Mouse (Mus musculus) hindbrain, embryonic 14.5 days (tissue): ENCODE results near the gene Adgrg7. TPM values are rescaled to one million over a fixed set of nuclear protein-coding genes. Genes with fewer than 3 reads are reported as not detected.

ENCODE experiments used
- ATAC-seq: fragments of 200-750 bp; cut with Nextera tagmentation; 2 replicates; pipeline ENCODE4 v1.8.0; 2017; ENCODE audit warnings: moderate number of reproducible peaks, mild to moderate bottlenecking, moderate TSS enrichment, moderate library complexity; ENCODE audit not compliant: low FRiP score
- DNase-seq: peaks from one replicate; pipeline ENCODE4 v3.0.0-alpha.2; 2015; ENCODE audit warnings: low spot score
- H3K27ac ChIP-seq: fragments of 300-500 bp; sonication (generic); 2 replicates; pipeline ENCODE4 v1.5.1; 2014; ENCODE audit warnings: mild to moderate bottlenecking, moderate library complexity
- H3K27me3 ChIP-seq: fragments of 300-500 bp; sonication (generic); 2 replicates; pipeline ENCODE4 v1.6.1; 2014; ENCODE audit warnings: mild to moderate bottlenecking, low read length, mixed read lengths; ENCODE audit not compliant: control insufficient read depth, insufficient read depth
- H3K36me3 ChIP-seq: fragments of 300-500 bp; sonication (generic); replicated peaks from 2 replicates; pipeline ENCODE4 v1.6.1; 2014; ENCODE audit not compliant: control insufficient read depth, insufficient read depth
- H3K4me1 ChIP-seq: fragments of 300-500 bp; sonication (generic); replicated peaks from 2 replicates; pipeline ENCODE4 v1.6.1; 2014; ENCODE audit warnings: antibody characterized with exemption, low read length, mixed read lengths; ENCODE audit not compliant: control insufficient read depth, insufficient read depth
- H3K4me2 ChIP-seq: fragments of 300-500 bp; sonication (generic); replicated peaks from 2 replicates; pipeline ENCODE4 v1.6.1; 2014; ENCODE audit warnings: mild to moderate bottlenecking, moderate library complexity
- H3K4me3 ChIP-seq: fragments of 300-500 bp; sonication (generic); replicated peaks from 2 replicates; pipeline ENCODE4 v1.5.1; 2014; ENCODE audit warnings: mild to moderate bottlenecking, low read length
- H3K9ac ChIP-seq: fragments of 300-500 bp; sonication (generic); 2 replicates; pipeline ENCODE4 v1.6.1; 2014
- H3K9me3 ChIP-seq: fragments of 300-500 bp; sonication (generic); 2 replicates; pipeline ENCODE4 v1.6.1; 2016; ENCODE audit warnings: low read length; ENCODE audit not compliant: control insufficient read depth
- WGBS: fragments of 180-500 bp; shearing (Covaris S2); extraction: QIAGEN DNeasy Blood & Tissue Kit; methylation state at CpG from one replicate; pipeline ENCODE4 v1.1.7; 2014; 5-methylcytosine and 5-hydroxymethylcytosine counted together
- polyA plus RNA-seq: library from polyadenylated mRNA; unstranded; fragments of >200 nt; fragmentation: Nextera tagmentation; extraction: Ambion mirVana; gene quantifications from 2 replicates; pipeline ENCODE4 v1.2.1, GENCODE M21; 2014

Adgrg7 gene
- polyA plus RNA-seq, 1 experiment from 2014 or later, result not detected

DNA sequence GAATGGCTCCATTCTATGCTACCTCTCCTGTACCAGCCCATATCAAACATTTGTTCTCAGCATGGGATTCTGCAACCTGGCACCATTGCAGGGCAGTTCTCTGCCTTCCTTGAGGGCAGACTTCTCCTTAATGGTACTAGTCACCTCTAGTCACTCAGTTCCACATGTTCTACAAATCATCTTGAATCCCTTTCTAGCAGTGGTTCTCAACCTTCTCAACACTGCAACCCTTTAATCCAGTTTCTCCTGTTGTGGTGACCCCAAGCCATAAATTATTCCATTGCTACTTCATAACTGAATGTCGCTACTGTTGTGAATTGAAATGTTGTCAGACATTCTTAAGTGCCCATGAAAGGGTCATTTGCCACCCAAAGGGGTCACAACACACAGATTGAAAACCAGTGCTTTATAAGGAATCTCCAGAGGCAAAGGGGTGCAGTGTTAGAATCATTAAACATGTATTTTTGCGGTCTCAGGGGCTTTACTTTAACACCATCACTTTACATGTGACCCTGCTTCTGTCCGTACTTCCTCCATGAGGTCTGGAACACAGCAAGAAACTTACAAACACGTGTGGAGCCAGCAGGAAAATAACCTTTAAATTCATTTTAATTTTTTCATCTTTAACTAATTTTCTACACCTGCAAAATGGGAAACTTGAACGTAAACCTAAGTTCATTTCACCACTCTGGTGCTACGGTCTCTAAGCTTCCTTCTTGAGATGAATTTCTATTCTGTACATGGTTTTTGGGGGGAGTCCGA lies 1.1 kb downstream of the Adgrg7 start:
- ATAC-seq, result no peak
- H3K27ac ChIP-seq, result no peak overlapping the region
- H3K9me3 ChIP-seq, result no peaks in the 10 kb centered on the region
- WGBS, result 87% methylated on average over 7 of the region's 7 CpGs
- no peaks in the 10 kb centered on the region for H3K36me3 ChIP-seq
- DNase-seq, result no peak
- no peak overlapping the region for H3K4me3 ChIP-seq
- H3K4me1 ChIP-seq, result no peaks in the 10 kb centered on the region
- H3K27me3 ChIP-seq, result no peaks in the 10 kb centered on the region
- H3K9ac ChIP-seq, result no peak overlapping the region
- no peak overlapping the region for H3K4me2 ChIP-seq

DNA sequence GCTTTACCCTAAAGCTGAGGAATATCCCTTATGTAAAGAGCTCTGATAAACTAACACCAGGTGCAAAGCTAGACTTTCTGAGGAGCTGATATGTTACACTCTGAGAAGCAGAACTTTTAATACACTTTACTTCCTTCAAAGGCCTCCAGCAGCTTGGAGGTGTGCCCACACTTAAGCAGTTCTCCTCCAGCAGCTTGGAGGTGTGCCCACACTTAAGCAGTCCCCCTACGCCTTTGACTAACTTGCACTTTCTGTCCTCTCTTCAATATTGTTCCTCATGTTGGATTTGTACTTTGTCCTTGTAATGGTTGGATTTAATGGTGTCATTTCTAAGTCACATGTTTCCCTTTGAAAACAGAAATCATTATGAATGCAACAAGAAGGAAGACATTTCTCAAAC lies 1.9 kb downstream of the Adgrg7 start:
- Histone ChIP-seq H3K4me2 (no peak overlapping the region), H3K4me1 (no peaks in the 10 kb centered on the region), H3K4me3 (no peak overlapping the region), H3K9ac (no peak overlapping the region), H3K27ac (no peak overlapping the region), H3K9me3 (no peaks in the 10 kb centered on the region), H3K27me3 (no peaks in the 10 kb centered on the region), H3K36me3 (no peaks in the 10 kb centered on the region)
- no peak for ATAC-seq
- no peak for DNase-seq
- 91% methylated on average over 1 of the region's 1 CpGs for WGBS

GRCm38 (mm10) chr16:56785943-56786342 lies 9.7 kb downstream of the Adgrg7 start:
- 90% methylated on average over 2 of the region's 2 CpGs for WGBS
- H3K27me3 ChIP-seq, result no peaks in the 10 kb centered on the region

DNA sequence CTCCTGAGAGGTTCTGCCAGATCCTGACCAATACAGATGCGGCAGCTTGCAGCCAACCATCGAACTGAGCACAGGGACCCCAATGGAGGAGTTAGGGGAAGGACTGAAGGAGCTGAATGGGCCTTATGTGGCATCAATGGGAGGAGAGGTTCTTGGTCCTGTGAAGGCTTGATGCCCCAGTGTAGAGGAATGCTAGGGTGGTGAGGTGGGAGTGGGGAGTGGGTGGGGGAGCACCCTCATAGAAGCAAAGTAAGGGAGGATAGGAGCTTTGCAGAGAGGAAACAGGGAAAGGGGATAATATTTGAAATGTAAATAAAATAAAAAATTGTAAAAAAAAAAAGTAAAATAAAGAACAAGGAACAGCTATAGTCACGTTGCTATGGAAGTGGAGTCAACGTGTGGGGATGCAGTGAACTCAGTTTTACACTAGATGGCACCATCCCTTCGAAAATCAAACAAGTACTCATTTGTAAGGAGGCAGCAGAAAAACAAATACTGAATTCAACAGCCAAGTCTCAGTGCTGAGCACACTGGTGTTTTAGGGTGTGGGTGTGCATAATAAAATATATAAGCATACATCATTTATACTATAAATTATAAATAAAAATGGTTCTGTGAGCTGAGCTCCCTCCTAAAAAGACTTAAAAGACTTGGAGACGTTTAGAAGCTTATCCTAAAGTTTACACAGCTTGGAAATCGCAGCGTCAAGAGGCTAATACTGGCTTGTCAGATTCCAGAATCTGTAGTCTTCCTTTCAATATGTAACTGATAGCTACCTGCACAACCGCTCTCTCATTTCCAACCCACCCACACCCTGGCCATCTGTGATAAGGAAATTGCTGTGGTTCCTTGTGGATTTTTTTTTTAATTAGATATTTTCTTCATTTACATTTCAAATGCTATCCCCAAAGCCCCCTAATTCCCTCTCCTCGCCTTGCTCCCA lies 24.2 kb downstream of the Adgrg7 start:
- Histone ChIP-seq H3K27me3 (no peaks in the 10 kb centered on the region), H3K4me3 (no peak overlapping the region), H3K4me2 (no peak overlapping the region), H3K9ac (no peak overlapping the region), H3K27ac (no peak overlapping the region), H3K36me3 (no peaks in the 10 kb centered on the region), H3K4me1 (no peaks in the 10 kb centered on the region), H3K9me3 (no peaks in the 10 kb centered on the region)
- 52% methylated on average over 10 of the region's 10 CpGs for WGBS
- peak; percentile 82; the same call in 1 of the 2 replicates for ATAC-seq
- peak; percentile 78 for DNase-seq

More at GRCm38 (mm10) chr16:56785943-56786342, 9.7 kb downstream of the Adgrg7 start:
- no peak for ATAC-seq
- no peak for DNase-seq
- H3K9ac ChIP-seq, result no peak overlapping the region
- H3K9me3 ChIP-seq, result no peaks in the 10 kb centered on the region
- H3K36me3 ChIP-seq, result no peaks in the 10 kb centered on the region
- no peak overlapping the region for H3K4me2 ChIP-seq
- no peak overlapping the region for H3K4me3 ChIP-seq
- no peaks in the 10 kb centered on the region for H3K4me1 ChIP-seq
- no peak overlapping the region for H3K27ac ChIP-seq

- Histone ChIP-seq H3K4me3 (no peak overlapping the region), H3K27me3 (no peaks in the 10 kb centered on the region), H3K4me2 (no peak overlapping the region), H3K9ac (no peak overlapping the region), H3K4me1 (no peaks in the 10 kb centered on the region), H3K9me3 (no peaks in the 10 kb centered on the region), H3K27ac (no peak overlapping the region), H3K36me3 (no peaks in the 10 kb centered on the region)
- ATAC-seq (no peak), DNase-seq (no peak)
- WGBS, result 16% methylated on average over 1 of the region's 1 CpGs
These were observed 66.6 kb downstream of the Adgrg7 start for GRCm38 (mm10) chr16:56729060-56729459.

GRCm38 (mm10) chr16:56724927-56725326 lies 70.7 kb downstream of the Adgrg7 start:
- no peaks in the 10 kb centered on the region for H3K4me1 ChIP-seq
- 80% methylated on average over 10 of the region's 10 CpGs for WGBS
- H3K4me3 ChIP-seq, result no peak overlapping the region
- ATAC-seq (no peak), DNase-seq (no peak)
- no peaks in the 10 kb centered on the region for H3K9me3 ChIP-seq
- H3K27me3 ChIP-seq, result no peaks in the 10 kb centered on the region
- H3K9ac ChIP-seq, result no peak overlapping the region
- no peak overlapping the region for H3K4me2 ChIP-seq
- no peak overlapping the region for H3K27ac ChIP-seq
- H3K36me3 ChIP-seq, result no peaks in the 10 kb centered on the region

GRCm38 (mm10) chr16:56722357-56722756 lies 73.3 kb downstream of the Adgrg7 start:
- DNase-seq (no peak), ATAC-seq (no peak)
- Histone ChIP-seq H3K4me1 (peaks cover 4% of the 10 kb centered on the region; the same call in 1 of the 2 replicates), H3K36me3 (no peaks in the 10 kb centered on the region), H3K4me3 (no peak overlapping the region), H3K4me2 (no peak overlapping the region), H3K27me3 (no peaks in the 10 kb centered on the region), H3K9ac (no peak overlapping the region), H3K9me3 (no peaks in the 10 kb centered on the region), H3K27ac (no peak overlapping the region)
- 74% methylated on average over 4 of the region's 4 CpGs for WGBS

GRCm38 (mm10) chr16:56719031-56719430 lies 76.6 kb downstream of the Adgrg7 start:
- Histone ChIP-seq H3K36me3 (no peaks in the 10 kb centered on the region), H3K27me3 (no peaks in the 10 kb centered on the region), H3K27ac (no peak overlapping the region), H3K4me2 (no peak overlapping the region), H3K4me3 (no peak overlapping the region), H3K4me1 (peaks cover 20% of the 10 kb centered on the region), H3K9me3 (no peaks in the 10 kb centered on the region), H3K9ac (no peak overlapping the region)
- ATAC-seq, result no peak
- no peak for DNase-seq
